In genomic region chr14:103051159-103051769, GRCm38 (mm10) we compare ENCODE assay signal across 8 mouse cellular contexts. TPM values are rescaled to one million over a fixed set of nuclear protein-coding genes. Genes with fewer than 3 reads are reported as not detected.
DNase-seq lines count a peak whose midpoint lies in the region; ATAC-seq and TF ChIP-seq lines count a peak whose summit lies in the region.

No protein-coding gene starts in this region.

- TF ChIP-seq POLR2A in heart, adult 2 months (IDR thresholded peaks at IDR 0.05; ENCODE audit: insufficient read depth, low read depth, low read length): no peak
- TF ChIP-seq POLR2A in limb, embryonic 14.5 days (IDR thresholded peaks at IDR 0.05; ENCODE audit: borderline replicate concordance, extremely low read depth, insufficient read depth, insufficient read length): no peak

- no peak overlapping the region for H3K4me2 ChIP-seq in embryonic facial prominence, embryonic 11.5 days (ENCODE audit: low read depth, low read length)
- no peak overlapping the region for H3K4me2 ChIP-seq in limb, embryonic 14.5 days (replicated peaks; ENCODE audit: low read depth, low read length, severe bottlenecking)
- no peak overlapping the region for H3K4me2 ChIP-seq in midbrain, embryonic 16.5 days (ENCODE audit: low read length)

- H3K27ac ChIP-seq in embryonic facial prominence, embryonic 11.5 days (replicated peaks; ENCODE audit: low read depth, low read length): no peak overlapping the region
- H3K27ac ChIP-seq in heart, adult 2 months: no peak overlapping the region
- no peak overlapping the region for H3K27ac ChIP-seq in limb, embryonic 14.5 days (replicated peaks; ENCODE audit: low read depth, low read length)
- no peak overlapping the region for H3K27ac ChIP-seq in midbrain, embryonic 16.5 days (ENCODE audit: low read length)

- peak; percentile 90 for TF ChIP-seq EP300 in heart, adult 2 months (IDR thresholded peaks at IDR 0.05; ENCODE audit: insufficient read depth, low read depth, low read length)

- H3K9ac ChIP-seq in embryonic facial prominence, embryonic 11.5 days (replicated peaks; ENCODE audit: low read length): no peak overlapping the region
- no peak overlapping the region for H3K9ac ChIP-seq in heart, adult 2 months (ENCODE audit: low read depth, low read length)
- H3K9ac ChIP-seq in limb, embryonic 14.5 days (ENCODE audit: low read depth, low read length, severe bottlenecking): no peak overlapping the region
- no peak overlapping the region for H3K9ac ChIP-seq in midbrain, embryonic 16.5 days (ENCODE audit: low read depth, low read length)

- H3K36me3 ChIP-seq in embryonic facial prominence, embryonic 11.5 days (replicated peaks; ENCODE audit: control insufficient read depth, insufficient read depth, low read depth, low read length): no peaks in the 10 kb centered on the region
- H3K36me3 ChIP-seq in heart, adult 2 months (ENCODE audit: control insufficient read depth, insufficient read depth, low read length): no peaks in the 10 kb centered on the region
- no peaks in the 10 kb centered on the region for H3K36me3 ChIP-seq in limb, embryonic 14.5 days (ENCODE audit: control insufficient read depth, insufficient read depth, low read length)
- H3K36me3 ChIP-seq in midbrain, embryonic 16.5 days (ENCODE audit: control insufficient read depth, insufficient read depth, low read length): no peaks in the 10 kb centered on the region

- intact Hi-C loops in heart, adult 2 months (cut with DNase I): loop anchor here (1.0 kb wide), 1 partner anchor 39 kb away; no protein-coding TSS in a partner anchor

- no peak overlapping the region for H3K4me3 ChIP-seq in embryonic facial prominence, embryonic 11.5 days (ENCODE audit: low read depth, low read length)
- H3K4me3 ChIP-seq in heart, adult 2 months: no peak overlapping the region
- H3K4me3 ChIP-seq in limb, embryonic 14.5 days (replicated peaks; ENCODE audit: low read length): no peak overlapping the region
- H3K4me3 ChIP-seq in midbrain, embryonic 16.5 days (ENCODE audit: low read depth, low read length): no peak overlapping the region

- no peak for TF ChIP-seq CTCF in heart, adult 2 months (IDR thresholded peaks at IDR 0.05)

- H3K79me2 ChIP-seq in heart, adult 2 months (replicated peaks; ENCODE audit: control insufficient read depth, insufficient read depth, low read length): no peaks in the 10 kb centered on the region

- peak; percentile 74 for DNase-seq in 3T3-L1 (ENCODE audit: low read depth, low spot score)
- peak; percentile 65 for DNase-seq in adrenal gland, adult 8-10 months
- DNase-seq in embryonic facial prominence, embryonic 11.5 days (ENCODE audit: low spot score): peak; percentile 79
- peak; percentile 81 to 83 for DNase-seq in heart, adult 2 months
- peak; percentile 90 for DNase-seq in kidney, adult 9 months
- peak; percentile 42 for DNase-seq in limb, embryonic 14.5 days (ENCODE audit: low spot score)
- DNase-seq in spleen, postnatal 14 days (ENCODE audit: low spot score in 2 of 2): peak; percentile 67 to 74

- peak; percentile 44; the same call in 1 of the 2 replicates for ATAC-seq in embryonic facial prominence, embryonic 11.5 days (replicated peaks; ENCODE audit: insufficient number of reproducible peaks, low FRiP score, low TSS enrichment, low read depth)
- peak; percentile 57; the same call in 1 of the 2 replicates for ATAC-seq in limb, embryonic 14.5 days (ENCODE audit: low FRiP score, low read depth)
- ATAC-seq in midbrain, embryonic 16.5 days: peak; percentile 48; the same call in 1 of the 2 replicates

- 39% methylated on average over 8 of the region's 8 CpGs for WGBS in embryonic facial prominence, embryonic 11.5 days
- WGBS in heart, adult 2 months: 26% methylated on average over 8 of the region's 8 CpGs
- 44% methylated on average over 8 of the region's 8 CpGs for WGBS in limb, embryonic 14.5 days
- 37% methylated on average over 8 of the region's 8 CpGs for WGBS in midbrain, embryonic 16.5 days

- no peaks in the 10 kb centered on the region for H3K27me3 ChIP-seq in embryonic facial prominence, embryonic 11.5 days (ENCODE audit: control insufficient read depth, insufficient read depth, low read length)
- no peaks in the 10 kb centered on the region for H3K27me3 ChIP-seq in heart, adult 2 months (ENCODE audit: control insufficient read depth, insufficient read depth, low read length)
- no peaks in the 10 kb centered on the region for H3K27me3 ChIP-seq in limb, embryonic 14.5 days (ENCODE audit: control insufficient read depth, insufficient read depth, low read length)
- H3K27me3 ChIP-seq in midbrain, embryonic 16.5 days (ENCODE audit: control insufficient read depth, insufficient read depth, low read depth, low read length): no peaks in the 10 kb centered on the region

- no peaks in the 10 kb centered on the region for H3K4me1 ChIP-seq in embryonic facial prominence, embryonic 11.5 days (ENCODE audit: control insufficient read depth, insufficient read depth, low read length)
- peaks cover 1% of the 10 kb centered on the region; the same call in 1 of the 2 replicates for H3K4me1 ChIP-seq in heart, adult 2 months (ENCODE audit: control insufficient read depth, insufficient read depth, low read length)
- no peaks in the 10 kb centered on the region for H3K4me1 ChIP-seq in limb, embryonic 14.5 days (ENCODE audit: control insufficient read depth, insufficient read depth, low read length)
- no peaks in the 10 kb centered on the region for H3K4me1 ChIP-seq in midbrain, embryonic 16.5 days (ENCODE audit: control insufficient read depth, insufficient read depth, low read length)

- H3K9me3 ChIP-seq in embryonic facial prominence, embryonic 11.5 days (replicated peaks; ENCODE audit: control insufficient read depth, low read length): no peaks in the 10 kb centered on the region
- no peaks in the 10 kb centered on the region for H3K9me3 ChIP-seq in limb, embryonic 14.5 days (ENCODE audit: control insufficient read depth, low read length)
- no peaks in the 10 kb centered on the region for H3K9me3 ChIP-seq in midbrain, embryonic 16.5 days (replicated peaks; ENCODE audit: control insufficient read depth, low read length, poor library complexity, severe bottlenecking)

RNA-seq across cellular contexts. Expression of gene Acod1, which starts 4.5 kb away (rescaled TPM):
- total RNA-seq in adrenal gland, adult 8-10 months (2022): under 1 TPM in 1 of 4 experiments, not detected in 3; 0.20 TPM
- polyA plus RNA-seq in embryonic facial prominence, embryonic 11.5 days (2014; fragmentation: Nextera tagmentation; extraction: Ambion mirVana): not detected in 2 replicates
- total RNA-seq in heart, adult 2 months (2021): not detected
- polyA plus RNA-seq in heart, adult 2 months (2012; rRNA removed): 0.08 and 0.09 TPM in 2 replicates
- 0.03 and 0.06 TPM in 2 replicates for polyA plus RNA-seq in limb, embryonic 14.5 days (2012; rRNA removed)
- polyA plus RNA-seq in limb, embryonic 14.5 days (2014; fragmentation: Nextera tagmentation; extraction: Ambion mirVana): not detected in 2 replicates
- polyA plus RNA-seq in midbrain, embryonic 16.5 days (2015; fragmentation: Nextera tagmentation; extraction: Ambion mirVana): not detected in 2 replicates

RNA-seq across cellular contexts. Expression of gene Cln5, which starts 18.8 kb away (rescaled TPM):
- total RNA-seq in adrenal gland, adult 8-10 months (2022): 10 to 100 TPM; 25.5 to 36.2 (median 31.6) TPM
- polyA plus RNA-seq in embryonic facial prominence, embryonic 11.5 days (2014; fragmentation: Nextera tagmentation; extraction: Ambion mirVana): 31.8 and 34.3 TPM in 2 replicates
- total RNA-seq in heart, adult 2 months (2021): 10 to 100 TPM; 19.1 to 20.3 TPM
- 12.7 and 23.9 TPM in 2 replicates for polyA plus RNA-seq in heart, adult 2 months (2012; rRNA removed)
- polyA plus RNA-seq in limb, embryonic 14.5 days (2012; rRNA removed): 20.6 and 22.3 TPM in 2 replicates
- 33.8 and 34.2 TPM in 2 replicates for polyA plus RNA-seq in limb, embryonic 14.5 days (2014; fragmentation: Nextera tagmentation; extraction: Ambion mirVana)
- polyA plus RNA-seq in midbrain, embryonic 16.5 days (2015; fragmentation: Nextera tagmentation; extraction: Ambion mirVana): 10.7 and 11.1 TPM in 2 replicates

RNA-seq across cellular contexts. Expression of gene Fbxl3, which starts 48.1 kb away (rescaled TPM):
- total RNA-seq in adrenal gland, adult 8-10 months (2022): 10 to 100 TPM; 60.2 to 93.4 (median 85.3) TPM
- polyA plus RNA-seq in embryonic facial prominence, embryonic 11.5 days (2014; fragmentation: Nextera tagmentation; extraction: Ambion mirVana): 24.8 and 27.2 TPM in 2 replicates
- 10 to 100 TPM; 51.8 to 59.7 TPM for total RNA-seq in heart, adult 2 months (2021)
- 67.0 and 114 TPM in 2 replicates for polyA plus RNA-seq in heart, adult 2 months (2012; rRNA removed)
- 84.7 and 98.3 TPM in 2 replicates for polyA plus RNA-seq in limb, embryonic 14.5 days (2012; rRNA removed)
- polyA plus RNA-seq in limb, embryonic 14.5 days (2014; fragmentation: Nextera tagmentation; extraction: Ambion mirVana): 39.2 and 39.3 TPM in 2 replicates
- 22.1 and 23.2 TPM in 2 replicates for polyA plus RNA-seq in midbrain, embryonic 16.5 days (2015; fragmentation: Nextera tagmentation; extraction: Ambion mirVana)
